Mouse (Mus musculus) T-helper 2 cell (primary cell): ENCODE data around the gene Sostdc1.

Source experiments
- in situ Hi-C: fragments of 300-600 bp; cut with MboI, MseI; formaldehyde crosslinking; loops from one replicate; pipeline ENCODE4 v1.15.1; 2025; ENCODE audit warnings: high pct_unique_total_duplicates

The Sostdc1 gene

DNA sequence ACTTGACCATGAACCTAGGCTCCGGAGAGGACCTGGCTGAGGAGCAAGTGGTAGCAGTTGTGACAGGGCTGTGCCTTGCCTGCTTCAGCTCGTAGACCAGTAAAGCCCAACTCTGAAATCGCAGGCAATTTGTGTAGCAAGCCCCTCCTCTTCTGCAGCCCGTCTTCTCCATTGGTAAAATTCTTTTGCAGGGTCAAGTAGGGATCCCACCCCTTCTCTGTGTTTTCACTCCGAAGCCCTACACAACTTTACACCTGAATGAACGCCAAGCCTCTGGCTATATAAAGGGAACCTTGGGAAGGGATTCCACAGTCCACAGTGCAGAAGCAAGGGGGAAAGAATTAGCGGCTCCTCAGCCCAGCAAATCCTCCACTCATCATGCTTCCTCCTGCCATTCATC lies at the start of gene Sostdc1:
Gene Sostdc1 (plus strand): TSS at position 224 of the 400 bp plus-strand sequence.
- in situ Hi-C loops = no loop called here

DNA sequence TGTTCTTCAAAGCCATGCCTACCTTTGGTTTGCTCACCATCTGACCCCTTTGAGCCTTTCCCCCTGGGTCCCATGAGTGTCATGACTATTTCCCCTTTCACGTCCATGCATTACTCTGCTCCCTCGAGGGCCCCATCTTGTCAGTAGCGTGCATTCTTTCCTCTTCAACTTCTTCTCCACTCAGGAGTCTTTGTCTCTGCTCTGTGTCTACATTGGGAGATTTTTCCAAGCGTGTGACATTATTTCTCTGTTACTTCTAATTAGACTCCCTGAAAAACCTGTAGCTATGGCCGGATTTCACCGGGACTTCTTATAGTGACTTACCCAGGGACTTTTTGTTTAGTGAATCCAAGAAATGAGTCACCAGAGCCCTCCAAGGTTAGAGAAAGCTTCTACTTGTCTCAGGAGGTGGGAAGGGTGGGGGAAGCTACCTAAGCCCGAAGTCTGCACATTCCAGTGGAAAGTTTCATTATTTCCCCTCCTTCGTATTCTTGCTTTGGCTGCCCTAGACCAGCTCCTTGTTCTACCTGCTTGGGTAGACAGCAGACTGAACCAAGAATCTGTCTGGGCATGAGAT lies 46.2 kb upstream of the Sostdc1 start:
- in situ Hi-C loops = no loop called here

DNA sequence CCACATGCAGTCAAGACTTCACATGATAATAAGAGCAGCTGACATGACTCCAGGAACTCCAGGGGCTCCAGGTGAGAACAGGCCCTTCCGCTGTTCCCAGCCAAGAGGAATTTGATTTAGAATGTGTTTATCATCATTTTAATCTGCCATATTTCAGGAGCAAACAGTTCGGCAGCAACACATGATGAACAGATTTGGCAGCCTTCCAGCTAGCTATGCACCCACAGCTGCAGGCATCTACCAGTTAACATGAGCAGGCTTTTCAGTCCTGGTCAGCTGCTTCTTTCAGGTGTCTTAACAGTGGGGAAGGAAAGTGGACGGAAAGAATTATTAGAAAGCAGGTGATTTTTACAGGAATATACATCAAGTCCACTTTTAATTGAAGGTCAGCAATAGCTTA lies 39.1 kb upstream of the Sostdc1 start:
- in situ Hi-C loops = no loop called here

DNA sequence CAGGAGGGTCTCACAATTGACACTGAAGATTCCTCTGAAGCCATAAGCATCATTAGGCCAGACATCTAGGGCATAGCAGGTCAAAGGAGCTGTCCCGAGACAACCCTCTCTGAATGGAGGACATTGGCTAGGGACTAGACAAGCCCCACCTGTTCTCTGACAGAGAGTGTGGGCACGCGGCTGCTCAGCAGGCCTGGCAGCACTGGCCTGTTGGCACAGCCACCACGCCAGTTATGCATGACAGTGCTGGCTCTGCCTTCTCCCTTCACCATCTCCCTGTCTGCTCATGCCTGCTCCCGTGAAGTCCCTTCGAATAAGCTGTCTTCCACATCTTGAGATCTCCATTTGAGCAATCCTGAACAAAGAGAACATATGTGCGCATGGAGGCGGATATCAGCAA lies 24.3 kb upstream of the Sostdc1 start:
- in situ Hi-C loops = no loop called here

DNA sequence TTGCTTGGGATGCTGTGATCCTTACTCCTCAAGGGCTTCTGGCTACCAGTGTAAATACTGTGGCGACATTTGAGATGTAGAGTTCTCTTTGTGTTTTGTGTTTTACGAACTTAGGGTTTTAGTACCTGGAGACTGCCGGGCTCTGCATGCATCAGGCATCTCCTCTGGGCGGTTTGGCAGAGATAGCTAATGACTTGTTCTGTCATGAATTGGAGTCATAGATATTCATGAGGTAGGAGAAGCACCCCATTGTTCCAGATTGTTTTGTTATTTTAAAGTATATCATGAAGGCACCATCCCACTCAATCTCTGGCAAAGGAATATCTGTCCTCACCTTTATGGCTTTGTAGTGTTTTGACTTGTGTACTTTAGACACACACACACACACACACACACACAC lies 23.5 kb upstream of the Sostdc1 start:
- in situ Hi-C loops = no loop called here

DNA sequence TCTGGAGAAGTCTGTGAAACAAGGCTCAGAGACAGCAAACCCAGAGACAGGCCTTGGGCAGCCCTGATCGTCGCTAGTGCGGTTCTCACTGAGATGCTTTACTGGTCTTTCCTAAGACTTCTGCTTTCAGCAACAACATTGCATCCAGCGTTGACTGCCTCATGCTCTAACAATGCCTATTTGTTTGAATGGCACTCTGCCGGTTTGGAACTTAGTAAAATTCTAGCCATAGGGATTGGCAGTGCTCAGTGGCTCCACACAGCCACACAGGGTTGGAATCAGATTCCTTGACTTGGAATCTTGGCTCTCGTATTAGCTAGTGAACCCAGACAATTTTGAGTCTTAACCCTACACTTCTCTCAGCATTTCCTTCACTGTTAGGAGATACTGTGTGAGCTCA lies 22.6 kb upstream of the Sostdc1 start:
- in situ Hi-C loops = no loop called here

DNA sequence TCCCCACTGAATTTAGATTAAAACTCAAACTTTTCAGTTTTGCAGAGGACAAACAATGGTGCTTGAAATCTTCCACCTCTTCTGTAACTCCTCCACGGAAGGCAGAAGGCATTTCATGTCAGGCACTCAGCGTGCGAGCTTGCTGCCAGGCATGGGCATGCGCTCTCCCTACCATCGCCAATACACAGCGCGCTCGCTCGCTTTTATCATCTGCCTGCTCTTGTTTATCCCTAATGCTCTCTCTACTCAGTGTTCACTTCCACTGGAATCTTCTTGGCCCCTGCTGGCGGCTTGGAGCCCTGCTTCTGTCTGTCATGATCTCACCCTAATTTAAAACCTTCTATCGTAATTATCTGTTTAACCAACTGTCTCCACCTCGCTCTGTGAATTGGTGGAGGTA lies 11.6 kb upstream of the Sostdc1 start:
- in situ Hi-C loops = no loop called here

DNA sequence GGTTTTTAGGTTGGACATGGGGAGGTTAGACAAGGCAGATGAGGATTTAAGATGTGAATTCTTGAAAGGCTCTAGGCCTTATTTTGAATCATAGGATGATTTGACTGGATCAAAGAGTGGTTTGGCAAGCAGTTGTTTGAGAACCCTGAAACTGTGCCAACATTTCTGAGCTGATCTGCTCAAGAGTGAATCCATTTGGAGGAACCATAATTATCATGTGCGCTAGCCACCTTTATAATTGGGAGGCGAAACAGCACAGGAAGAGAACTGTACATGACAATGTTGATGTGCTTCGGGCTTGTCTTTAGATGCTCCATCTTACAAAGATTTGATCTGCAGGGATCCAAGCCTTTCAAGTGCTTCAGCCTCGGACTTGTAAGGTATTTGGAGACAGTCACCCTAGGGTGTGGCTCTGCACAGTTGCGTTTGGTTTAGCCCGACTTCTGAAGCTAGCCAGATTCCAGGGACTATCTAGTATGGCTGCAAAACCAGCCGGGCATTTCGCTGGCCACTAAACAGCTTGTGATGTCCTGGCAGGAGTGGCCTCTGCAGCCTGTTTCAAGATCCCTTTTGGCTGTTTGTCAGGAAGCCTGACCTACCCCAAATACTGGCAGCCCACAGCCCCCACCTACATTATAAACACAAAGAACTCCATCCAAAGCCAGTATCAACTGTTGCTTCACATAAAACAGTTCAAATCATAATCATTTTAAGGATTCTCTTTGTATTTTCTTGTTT lies 10.9 kb upstream of the Sostdc1 start:
- in situ Hi-C loops = no loop called here

DNA sequence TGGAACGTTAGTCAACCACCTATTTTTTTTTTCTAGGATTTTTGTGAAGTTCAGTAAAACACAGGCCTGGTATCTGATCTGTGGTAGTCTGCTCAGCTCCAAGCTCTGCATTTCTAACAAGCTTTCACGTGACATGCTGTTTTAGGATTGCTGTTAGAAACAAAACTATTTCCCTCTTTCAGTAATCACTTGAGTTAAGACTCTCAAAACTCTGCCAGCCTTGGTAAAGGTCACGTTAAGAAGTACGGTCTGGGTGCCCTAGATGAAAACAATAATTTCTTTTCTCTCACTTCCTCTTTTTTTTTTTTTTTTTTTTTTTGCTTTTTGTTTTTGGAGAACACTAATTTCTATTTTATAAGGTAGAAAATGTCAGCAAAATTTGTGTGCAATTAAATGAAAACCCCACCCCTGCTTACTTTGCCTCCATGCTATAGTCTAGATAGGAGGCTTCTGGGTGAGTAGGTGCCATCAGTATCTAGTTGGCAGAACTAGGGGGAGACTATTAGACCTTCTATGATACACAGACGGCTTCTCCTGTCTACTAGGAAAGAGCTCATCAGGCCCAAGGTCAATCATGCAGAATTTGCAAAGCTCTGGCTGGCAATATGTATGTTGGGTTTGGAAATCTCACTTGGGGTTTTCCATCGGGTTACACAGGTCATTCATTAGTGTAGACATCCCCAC lies 5.1 kb upstream of the Sostdc1 start:
- in situ Hi-C loops = loop anchor here (5.0 kb wide), 1 partner anchor 52 kb away; no protein-coding TSS in a partner anchor

DNA sequence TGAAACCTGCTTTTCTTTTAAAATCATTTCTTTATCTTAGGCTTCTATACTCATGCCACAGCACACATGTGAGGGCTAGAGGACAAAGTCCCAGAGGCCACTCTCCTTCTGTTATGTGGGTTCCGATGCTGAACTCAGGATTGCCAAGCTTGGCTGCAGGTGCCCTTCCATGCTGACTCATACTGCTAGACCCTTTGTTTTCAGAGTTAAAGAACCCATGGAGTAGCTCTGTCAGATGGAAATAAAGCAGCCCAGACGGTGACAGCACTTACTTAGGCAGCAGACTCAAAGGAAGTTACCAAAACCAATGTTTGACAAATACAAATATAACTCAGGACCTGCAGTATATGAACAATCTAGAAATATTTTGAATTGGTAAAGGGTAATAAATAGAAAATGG lies 924 bp upstream of the Sostdc1 start:
- in situ Hi-C loops = no loop called here

DNA sequence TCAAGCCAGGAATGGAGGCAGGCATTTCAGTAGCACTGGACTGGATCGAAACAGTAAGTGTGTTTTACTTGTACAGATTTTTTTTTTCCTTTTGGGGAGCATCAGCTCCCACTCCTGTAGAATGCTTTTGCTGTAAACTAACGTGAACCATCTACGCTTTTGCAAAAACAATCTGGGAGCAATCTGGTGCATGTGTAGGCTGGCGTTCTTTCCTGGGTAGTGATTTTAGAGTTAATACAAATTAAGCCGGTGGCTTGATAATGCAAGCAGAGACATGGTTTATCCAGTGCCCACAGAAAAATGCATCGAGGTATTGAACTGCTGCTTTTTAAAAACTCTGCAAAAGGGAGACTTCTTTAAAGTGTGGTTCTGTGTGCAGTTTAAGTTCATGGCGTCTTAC lies 507 bp downstream of the Sostdc1 start:
- in situ Hi-C loops = no loop called here

DNA sequence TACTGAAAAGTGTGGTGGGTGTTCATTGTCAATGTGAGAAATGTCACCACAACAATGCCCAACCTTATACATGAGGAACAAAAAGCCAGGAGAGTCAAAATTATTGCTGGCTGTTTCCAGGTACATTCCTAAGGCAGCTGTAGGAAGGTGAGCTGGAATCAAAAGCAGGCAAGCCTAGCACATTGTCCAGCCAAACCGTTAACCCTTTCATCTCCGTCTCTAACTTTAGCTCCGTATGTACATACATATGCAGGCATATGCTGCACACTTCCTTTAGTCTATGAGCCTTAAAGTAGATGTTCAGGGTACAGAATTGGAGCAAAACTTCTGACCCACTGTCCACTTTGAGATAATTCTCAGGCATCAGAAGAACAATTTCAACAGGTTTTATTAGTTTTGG lies 1.6 kb downstream of the Sostdc1 start:
- in situ Hi-C loops = loop anchor here (5.0 kb wide), 1 partner anchor 52 kb away; no protein-coding TSS in a partner anchor

DNA sequence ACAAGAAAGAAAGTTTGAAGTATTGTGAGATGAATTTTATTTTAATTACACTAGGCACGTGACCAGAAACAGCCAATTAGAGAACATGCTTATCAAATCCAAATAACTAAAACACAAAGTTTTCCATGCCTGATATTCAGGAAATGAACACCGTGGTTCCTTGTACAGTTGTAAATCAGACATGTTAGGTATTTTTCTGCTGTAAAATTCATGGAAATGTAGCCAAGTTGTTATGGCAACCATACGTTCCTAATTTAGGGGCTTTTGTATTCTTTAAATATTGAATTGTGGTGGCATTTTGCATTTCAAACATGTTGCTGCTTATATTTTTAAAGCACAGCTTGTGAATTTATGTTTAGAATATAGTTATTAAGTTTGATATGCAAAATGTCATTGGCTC lies 2.1 kb downstream of the Sostdc1 start:
- in situ Hi-C loops = loop anchor here (5.0 kb wide), 1 partner anchor 51 kb away; no protein-coding TSS in a partner anchor

DNA sequence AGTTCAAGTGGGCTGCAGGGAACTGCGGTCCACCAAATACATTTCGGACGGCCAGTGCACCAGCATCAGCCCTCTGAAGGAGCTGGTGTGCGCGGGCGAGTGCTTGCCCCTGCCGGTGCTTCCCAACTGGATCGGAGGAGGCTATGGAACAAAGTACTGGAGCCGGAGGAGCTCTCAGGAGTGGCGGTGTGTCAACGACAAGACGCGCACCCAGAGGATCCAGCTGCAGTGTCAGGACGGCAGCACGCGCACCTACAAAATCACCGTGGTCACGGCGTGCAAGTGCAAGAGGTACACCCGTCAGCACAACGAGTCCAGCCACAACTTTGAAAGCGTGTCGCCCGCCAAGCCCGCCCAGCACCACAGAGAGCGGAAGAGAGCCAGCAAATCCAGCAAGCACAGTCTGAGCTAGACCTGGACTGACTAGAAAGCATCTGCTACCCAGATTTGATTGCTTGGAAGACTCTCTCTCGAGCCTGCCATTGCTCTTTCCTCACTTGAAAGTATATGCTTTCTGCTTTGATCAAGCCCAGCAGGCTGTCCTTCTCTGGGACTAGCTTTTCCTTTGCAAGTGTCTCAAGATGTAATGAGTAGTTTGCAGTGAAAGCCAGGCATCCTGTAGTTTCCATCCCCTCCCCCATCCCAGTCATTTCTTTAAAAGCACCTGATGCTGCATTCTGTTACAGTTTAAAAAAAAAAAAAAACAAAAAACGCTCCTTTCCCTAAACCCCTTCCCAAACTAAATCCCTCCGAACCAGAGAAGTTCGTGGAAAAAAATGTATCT lies 3.3 kb downstream of the Sostdc1 start:
- in situ Hi-C loops = loop anchor here (5.0 kb wide), 1 partner anchor 50 kb away; no protein-coding TSS in a partner anchor

DNA sequence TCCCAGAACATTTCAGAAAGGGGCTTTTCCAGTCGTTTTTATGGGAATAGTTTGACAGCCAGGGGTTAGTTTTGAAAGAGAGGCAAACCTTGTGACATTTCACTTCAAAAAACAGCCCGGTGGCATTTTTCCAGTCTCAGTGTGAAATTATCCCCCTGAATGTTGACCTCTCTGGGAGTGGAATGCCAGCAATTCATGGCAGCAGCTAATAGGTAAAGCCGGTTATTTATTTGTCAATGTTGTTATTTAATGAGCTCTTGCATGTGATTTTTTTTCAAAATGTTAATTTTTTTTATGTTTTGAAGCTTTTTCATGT lies 3.8 kb downstream of the Sostdc1 start:
- in situ Hi-C loops = loop anchor here (5.0 kb wide), 1 partner anchor 50 kb away; no protein-coding TSS in a partner anchor

DNA sequence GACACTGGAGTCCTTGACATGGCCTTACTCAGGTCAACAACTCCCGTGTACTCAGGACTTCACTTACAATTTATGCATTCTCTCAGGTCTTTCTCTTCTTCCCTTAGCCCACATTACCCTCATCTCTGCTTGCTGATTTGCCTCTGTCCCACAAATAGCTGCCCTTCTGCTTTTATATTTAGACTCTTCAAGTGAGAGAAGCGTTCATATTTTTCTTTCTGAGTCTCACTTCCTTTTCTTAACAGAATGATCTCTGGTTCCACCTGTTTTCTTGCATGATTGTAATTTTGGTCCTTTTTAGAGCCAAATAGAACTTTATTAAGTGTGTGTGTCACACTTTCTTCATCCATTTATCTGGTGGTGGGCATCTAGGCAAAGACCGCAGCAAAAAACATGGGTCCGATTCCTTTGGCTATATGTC lies 12.2 kb downstream of the Sostdc1 start:
- in situ Hi-C loops = no loop called here

DNA sequence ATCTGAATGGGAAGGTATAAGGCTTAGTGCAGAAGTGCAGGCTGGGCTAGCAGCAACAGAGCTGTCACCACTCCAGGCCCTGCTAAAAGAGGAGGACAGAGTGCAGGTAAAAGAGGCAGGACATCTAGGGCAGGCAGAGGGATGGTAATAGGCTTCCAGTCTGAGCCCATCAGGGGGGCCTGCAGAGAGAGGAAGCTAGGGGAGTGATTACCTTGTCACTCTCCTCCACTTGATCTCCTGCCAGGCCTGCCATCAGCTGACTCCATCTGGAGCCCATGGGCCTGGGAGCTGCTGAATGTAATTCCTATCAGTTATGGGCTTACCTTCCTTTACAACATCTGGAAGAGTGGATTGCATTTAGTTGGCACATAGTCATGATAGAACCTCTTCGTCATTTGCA lies 18.7 kb downstream of the Sostdc1 start:
- in situ Hi-C loops = no loop called here

DNA sequence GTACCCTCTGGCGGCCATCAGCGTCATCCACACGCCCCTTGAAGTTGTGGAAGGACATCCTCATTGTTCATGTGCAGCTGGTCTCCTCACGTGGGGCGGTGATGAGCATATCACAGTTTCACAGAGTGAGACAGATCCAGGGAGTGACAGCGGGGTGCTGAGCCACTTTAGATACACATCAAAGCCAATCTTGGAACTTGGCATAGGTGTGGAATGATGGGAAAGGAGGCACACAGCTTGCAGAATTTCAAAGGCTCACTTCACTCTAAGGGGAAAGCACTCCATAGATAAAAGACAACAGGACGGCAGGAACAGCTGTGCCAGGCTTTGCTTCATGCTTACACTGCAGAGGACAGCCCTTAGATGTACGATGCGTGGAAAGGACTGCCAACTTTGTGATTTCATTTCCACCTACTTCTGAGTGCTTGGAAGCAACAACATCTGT lies 19.9 kb downstream of the Sostdc1 start:
- in situ Hi-C loops = no loop called here

DNA sequence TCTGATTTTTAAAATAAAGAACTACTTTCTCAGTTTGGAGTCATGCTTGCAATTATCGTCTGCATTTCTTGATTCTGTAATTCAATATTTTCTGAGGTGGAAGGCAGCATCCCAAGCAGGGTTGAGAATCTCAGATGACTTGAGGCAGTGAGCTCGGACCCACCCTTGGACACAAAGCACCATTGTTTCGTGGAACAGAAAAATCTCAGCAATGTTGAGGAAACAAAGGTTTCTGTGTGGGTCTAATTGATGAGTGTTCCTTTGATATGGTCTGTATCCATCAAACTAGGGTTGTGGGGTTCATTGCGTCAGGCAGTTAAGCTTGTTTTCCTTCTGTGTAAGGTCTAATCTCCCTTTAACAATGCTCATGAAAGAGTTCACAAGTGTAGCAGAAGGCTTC lies 30.2 kb downstream of the Sostdc1 start:
- in situ Hi-C loops = no loop called here

DNA sequence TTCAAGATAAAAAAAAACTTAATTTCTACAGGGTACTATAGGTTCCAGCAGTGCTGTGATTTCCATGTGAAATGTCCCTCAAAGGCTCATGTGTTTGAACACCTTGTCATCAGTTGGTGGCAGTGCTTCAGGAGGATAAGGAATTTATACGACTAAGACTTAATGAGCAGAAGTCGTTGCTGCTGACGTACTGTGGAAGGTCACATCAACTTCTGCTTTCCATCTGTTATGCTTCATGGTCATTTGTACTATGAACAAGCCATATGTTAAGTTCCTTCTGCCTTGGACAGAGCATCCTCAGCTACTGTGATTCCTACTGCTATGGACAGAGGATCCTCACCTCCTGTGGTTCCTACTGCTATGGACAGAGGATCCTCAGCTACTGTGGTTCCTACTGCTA lies 46.1 kb downstream of the Sostdc1 start:
- in situ Hi-C loops = no loop called here

DNA sequence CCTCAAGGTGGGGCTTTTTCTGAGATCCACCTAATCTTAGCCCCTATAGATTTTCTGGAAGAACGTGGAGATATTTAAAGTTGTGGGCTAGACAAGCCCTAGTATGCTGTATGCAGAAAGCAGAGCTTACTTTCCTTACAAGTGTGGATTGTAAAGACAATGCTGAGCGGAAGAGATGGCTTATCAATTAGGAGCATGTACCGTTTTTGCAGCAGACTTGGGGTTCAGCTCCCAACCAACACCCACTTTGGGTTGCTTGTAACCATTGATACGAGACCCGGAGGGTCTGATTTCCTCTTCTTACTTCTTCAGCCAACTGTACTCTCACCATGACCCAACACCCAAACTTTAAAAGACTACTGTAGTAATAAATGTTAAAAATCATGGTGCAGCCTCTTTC lies 46.8 kb downstream of the Sostdc1 start:
- in situ Hi-C loops = no loop called here

DNA sequence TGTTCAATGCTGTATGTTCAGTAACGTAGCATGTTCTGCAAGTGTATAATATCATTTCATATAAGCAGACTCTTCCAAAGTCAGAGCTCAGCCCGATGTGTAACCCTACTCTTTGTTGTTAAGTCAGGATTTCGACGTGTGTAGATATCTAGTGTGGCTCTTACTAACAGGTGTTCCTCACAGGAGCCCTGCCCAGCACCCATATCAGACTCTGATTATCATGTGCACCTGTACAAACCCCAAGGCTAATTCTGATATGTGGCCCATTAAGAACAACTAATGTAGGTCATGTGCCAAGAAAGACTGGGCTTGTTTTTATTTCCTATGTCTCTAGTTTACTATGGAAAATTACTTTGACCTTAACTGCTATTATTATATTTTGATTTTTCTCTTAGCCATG lies 50.1 kb downstream of the Sostdc1 start:
- in situ Hi-C loops = no loop called here
